Mouse (Mus musculus) testis, adult 2 months (tissue): Measurements from ENCODE around the gene Tmcc2. TPM values are rescaled to one million over a fixed set of nuclear protein-coding genes. Genes with fewer than 3 reads are reported as not detected.
A peak's percentile ranks its signal among the peaks of the same experiment; 100 is the strongest.

Experiments
- H3K27ac ChIP-seq: fragments of 200-500 bp; 2 replicates; pipeline ENCODE4 v1.5.1; 2012; ENCODE audit warnings: low read depth, low read length; ENCODE audit not compliant: control insufficient read depth, insufficient read depth
- H3K27me3 ChIP-seq: fragments of 200-500 bp; 2 replicates; pipeline ENCODE4 v1.6.1; 2012; ENCODE audit warnings: mild to moderate bottlenecking, low read length, moderate library complexity; ENCODE audit not compliant: control insufficient read depth, insufficient read depth
- H3K36me3 ChIP-seq: fragments of 200-500 bp; 2 replicates; pipeline ENCODE4 v1.6.1; 2012; ENCODE audit warnings: mild to moderate bottlenecking, low read length; ENCODE audit not compliant: control insufficient read depth, insufficient read depth
- H3K4me1 ChIP-seq: fragments of 200-500 bp; 2 replicates; pipeline ENCODE4 v1.6.1; 2012; ENCODE audit warnings: low read length; ENCODE audit not compliant: control insufficient read depth, insufficient read depth
- H3K4me3 ChIP-seq: fragments of 200-500 bp; 2 replicates; pipeline ENCODE4 v1.5.1; 2012; ENCODE audit warnings: low read depth, mild to moderate bottlenecking, low read length, moderate library complexity, mixed read lengths; ENCODE audit not compliant: control insufficient read depth
- CTCF ChIP-seq: fragments of 200-500 bp; IDR thresholded peaks from 2 replicates; pipeline ENCODE4 v1.5.1; 2012; ENCODE audit warnings: low read depth, mild to moderate bottlenecking, inconsistent platforms, low read length, moderate library complexity; ENCODE audit not compliant: control insufficient read depth, insufficient read depth, insufficient replicate concordance
- POLR2A ChIP-seq: fragments of 200-500 bp; IDR thresholded peaks from 2 replicates; pipeline ENCODE4 v1.6.1; 2012; ENCODE audit warnings: low read depth, mild to moderate bottlenecking, inconsistent platforms, low read length, moderate library complexity; ENCODE audit not compliant: control insufficient read depth
- polyA plus RNA-seq: library from polyadenylated mRNA; depleted of rRNA; stranded (reverse); fragments of >200 nt; gene quantifications from 2 replicates; pipeline ENCODE4 v1.2.3, GENCODE M21; 2012

Gene Tmcc2
- polyA plus RNA-seq, 1 experiment: 1.8 TPM

DNA sequence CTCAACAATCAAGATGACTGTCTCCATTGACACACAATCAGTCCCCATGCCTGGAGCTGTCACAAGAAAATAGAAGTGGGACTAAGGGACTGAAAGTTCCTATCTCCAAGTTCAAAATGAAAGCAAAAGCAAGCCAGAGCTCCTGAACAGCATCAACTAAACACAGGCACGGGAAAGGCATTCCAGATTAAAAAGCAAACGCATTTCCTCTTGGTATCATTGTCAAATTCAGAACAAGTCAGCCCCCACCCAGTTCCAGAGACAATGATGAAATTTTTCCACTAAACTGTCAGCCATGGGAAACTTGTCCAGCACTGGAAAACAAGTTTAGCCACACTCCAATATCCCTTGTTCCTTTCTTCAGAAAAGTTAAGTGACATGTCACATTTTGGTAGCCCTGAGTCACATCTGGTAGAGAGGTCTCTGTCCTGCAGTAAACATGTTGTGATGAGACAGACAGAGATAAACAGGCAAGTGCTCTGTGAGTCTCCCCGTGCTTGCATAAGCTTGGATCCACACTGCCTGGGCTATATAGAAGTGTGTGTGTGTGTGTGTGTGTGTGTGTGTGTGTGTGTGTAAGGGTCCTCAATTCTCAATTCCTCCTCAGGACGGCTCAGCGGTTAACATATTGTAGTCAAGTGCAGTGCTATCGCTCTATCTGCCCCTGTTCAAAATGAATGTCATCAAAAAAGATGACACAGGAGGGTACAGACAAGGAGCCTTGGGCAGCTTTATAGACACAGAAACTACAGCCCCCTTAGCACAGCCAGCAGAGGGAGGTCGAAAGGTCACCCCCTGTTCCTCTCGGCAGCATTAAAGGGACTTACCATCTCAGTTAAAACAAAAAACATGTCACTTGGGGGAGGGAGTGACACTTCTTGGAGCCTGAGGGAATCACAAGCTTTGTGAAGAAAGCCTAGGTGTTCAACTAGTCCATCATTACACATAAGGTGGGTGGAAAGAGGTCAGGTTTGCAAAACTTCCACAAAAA lies 2.0 kb downstream of the Tmcc2 start:
- H3K27me3 ChIP-seq: no peaks in the 10 kb centered on the region
- no peak overlapping the region for H3K4me3 ChIP-seq
- peaks cover 5% of the 10 kb centered on the region for H3K4me1 ChIP-seq
- TF ChIP-seq CTCF (no peak), POLR2A (no peak)
- H3K27ac ChIP-seq: no peak overlapping the region
- H3K36me3 ChIP-seq: no peaks in the 10 kb centered on the region

DNA sequence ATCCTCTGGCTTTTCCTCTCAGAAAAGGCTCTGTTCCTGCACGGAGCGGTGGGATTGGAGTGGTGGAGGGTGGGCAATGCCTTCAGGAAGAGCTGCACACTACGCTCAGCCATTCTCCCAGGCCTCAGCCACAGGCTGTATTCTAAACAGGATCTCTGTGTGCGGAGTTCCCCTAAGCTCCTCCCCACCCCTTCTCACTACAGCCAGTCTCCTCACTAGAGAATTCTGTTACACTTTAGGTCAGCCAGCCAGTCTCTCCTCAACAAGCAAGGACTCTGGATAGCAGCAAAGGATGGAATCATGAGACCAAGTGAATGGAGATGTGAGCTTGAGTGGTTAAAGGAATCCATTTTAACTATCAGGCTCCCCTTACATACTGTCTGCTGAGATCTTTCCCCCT lies 3.1 kb downstream of the Tmcc2 start:
- no peaks in the 10 kb centered on the region for H3K27me3 ChIP-seq
- H3K36me3 ChIP-seq: no peaks in the 10 kb centered on the region
- TF ChIP-seq POLR2A (no peak), CTCF (no peak)
- H3K4me3 ChIP-seq: no peak overlapping the region
- H3K27ac ChIP-seq: no peak overlapping the region
- peaks cover 5% of the 10 kb centered on the region for H3K4me1 ChIP-seq

DNA sequence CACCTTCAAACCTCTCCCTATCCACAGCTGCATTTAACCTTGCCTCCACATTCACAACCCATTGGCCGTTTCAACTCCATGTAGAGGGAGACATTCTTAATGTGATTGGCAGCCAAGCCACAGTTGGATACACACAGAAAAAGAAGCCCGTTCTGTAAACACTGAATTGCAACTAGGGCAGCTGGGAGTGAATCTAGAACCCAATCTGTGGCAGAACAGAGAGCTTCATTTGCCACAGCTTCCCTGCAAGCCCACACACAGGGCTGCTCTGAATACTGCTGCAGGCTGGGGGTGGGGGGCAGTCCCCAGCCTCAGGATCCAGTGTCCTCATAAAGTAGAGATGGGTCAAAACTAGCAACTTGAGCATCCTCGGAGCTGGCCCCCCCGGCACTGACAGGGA lies 4.8 kb downstream of the Tmcc2 start:
- TF ChIP-seq CTCF (no peak), POLR2A (no peak)
- peaks cover 4% of the 10 kb centered on the region; the same call in 1 of the 2 replicates for H3K4me1 ChIP-seq
- H3K27ac ChIP-seq: no peak overlapping the region
- no peak overlapping the region for H3K4me3 ChIP-seq
- H3K27me3 ChIP-seq: no peaks in the 10 kb centered on the region
- H3K36me3 ChIP-seq: no peaks in the 10 kb centered on the region

DNA sequence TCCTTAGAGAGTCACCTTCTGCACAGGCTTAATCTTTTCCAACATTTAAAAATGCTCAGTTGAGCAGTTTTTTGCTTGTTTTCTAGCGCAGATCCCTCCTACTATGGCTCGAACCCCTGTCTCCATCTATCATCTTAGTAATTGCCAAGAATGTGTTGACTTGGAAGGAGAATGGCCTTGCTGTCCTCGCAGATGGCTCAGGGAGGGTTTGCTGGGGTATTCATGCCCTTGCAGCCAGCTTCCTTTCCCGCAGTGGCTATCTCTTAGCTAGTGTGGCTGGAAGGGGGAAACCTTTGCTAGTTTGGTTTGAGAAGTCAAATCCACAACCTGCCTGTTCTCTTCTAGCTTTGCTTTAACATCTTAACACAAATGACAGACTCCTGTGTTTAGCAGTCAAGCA lies 5.4 kb downstream of the Tmcc2 start:
- H3K27me3 ChIP-seq: no peaks in the 10 kb centered on the region
- TF ChIP-seq CTCF (no peak), POLR2A (no peak)
- H3K4me1 ChIP-seq: peaks cover 7% of the 10 kb centered on the region; the same call in 1 of the 2 replicates
- no peak overlapping the region for H3K4me3 ChIP-seq
- H3K27ac ChIP-seq: no peak overlapping the region
- H3K36me3 ChIP-seq: no peaks in the 10 kb centered on the region

DNA sequence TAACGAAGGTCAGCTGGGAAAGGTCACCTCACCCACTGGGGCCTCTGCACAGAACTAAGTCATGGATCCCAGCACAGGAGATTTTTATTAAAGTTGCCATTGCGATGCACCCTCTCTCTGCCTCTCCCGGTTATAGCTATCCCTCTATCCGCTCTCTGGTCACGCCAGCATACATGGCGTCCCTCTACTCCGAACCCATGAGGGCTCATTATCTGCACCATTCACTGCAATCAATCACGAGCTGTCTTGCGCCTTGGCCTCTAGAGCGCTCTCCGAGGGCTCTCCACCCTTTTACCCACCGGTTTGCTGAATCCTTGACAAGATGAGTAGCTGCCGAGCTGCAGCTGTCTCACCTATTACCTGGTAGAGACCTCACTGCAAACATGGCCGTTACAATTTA lies 5.8 kb downstream of the Tmcc2 start:
- no peak overlapping the region for H3K4me3 ChIP-seq
- no peak for TF ChIP-seq CTCF
- H3K4me1 ChIP-seq: peaks cover 10% of the 10 kb centered on the region
- no peak overlapping the region for H3K27ac ChIP-seq
- no peaks in the 10 kb centered on the region for H3K27me3 ChIP-seq
- no peaks in the 10 kb centered on the region for H3K36me3 ChIP-seq

DNA sequence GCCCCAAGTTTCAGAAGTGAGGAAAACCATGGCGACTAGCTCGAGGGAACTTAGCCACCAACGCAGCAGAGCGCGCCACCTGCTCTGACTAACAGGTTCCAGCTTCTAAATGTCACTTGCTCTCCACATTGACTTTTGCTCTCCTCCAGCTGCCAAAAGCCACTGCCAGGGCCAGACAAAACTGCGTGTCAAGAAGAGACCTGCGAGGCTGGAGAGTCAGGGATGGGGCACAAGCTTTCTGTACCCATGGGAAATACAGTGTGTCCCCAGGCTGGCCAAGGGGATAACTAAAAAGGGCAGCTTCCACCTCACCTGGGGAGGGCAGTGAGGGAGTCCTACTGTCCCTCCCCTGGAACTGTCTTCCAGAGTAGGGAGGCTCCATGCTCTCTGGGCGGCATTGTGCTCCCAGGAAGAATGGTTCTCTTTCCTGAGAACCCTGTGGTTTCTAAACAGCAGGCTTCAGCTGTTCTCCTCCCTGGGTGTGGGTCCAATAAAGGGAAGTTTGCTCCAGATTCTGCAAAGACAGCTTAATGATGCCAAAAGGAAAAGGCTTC lies 7.0 kb downstream of the Tmcc2 start:
- no peaks in the 10 kb centered on the region for H3K36me3 ChIP-seq
- H3K27me3 ChIP-seq: no peaks in the 10 kb centered on the region
- TF ChIP-seq CTCF: no peak
- no peak for TF ChIP-seq POLR2A
- H3K27ac ChIP-seq: no peak overlapping the region
- H3K4me1 ChIP-seq: peaks cover 8% of the 10 kb centered on the region
- no peak overlapping the region for H3K4me3 ChIP-seq

DNA sequence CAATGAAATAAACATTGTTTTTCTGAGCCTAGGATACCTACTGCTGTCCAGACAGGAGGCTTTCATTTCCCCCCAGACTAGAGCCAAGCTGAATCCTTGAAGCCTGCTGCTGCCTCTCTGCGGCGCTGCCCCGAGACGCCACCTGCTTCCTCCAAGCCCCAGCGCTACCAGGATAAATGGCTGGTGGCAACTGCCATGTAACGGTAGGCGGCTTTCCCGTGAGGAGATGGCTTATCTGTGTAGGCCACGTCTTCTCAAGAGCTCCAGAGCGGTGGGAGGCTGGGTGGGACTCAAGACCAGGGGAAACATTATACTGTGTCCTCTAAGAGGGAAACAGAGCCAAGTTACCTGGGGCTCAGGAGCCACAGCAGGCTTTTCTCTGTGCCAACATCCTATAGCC lies 9.2 kb downstream of the Tmcc2 start:
- no peaks in the 10 kb centered on the region for H3K27me3 ChIP-seq
- TF ChIP-seq CTCF (no peak), POLR2A (no peak)
- H3K36me3 ChIP-seq: no peaks in the 10 kb centered on the region

More for the DNA sequence above, 9.2 kb downstream of the Tmcc2 start:
- Histone ChIP-seq H3K4me1 (peaks cover 8% of the 10 kb centered on the region), H3K4me3 (peak overlapping the region; percentile 84), H3K27ac (no peak overlapping the region)
